In genomic region chr19:45785470-45785869, GRCm38 (mm10) we compare ENCODE assay signal across 28 mouse cellular contexts. TPM values are rescaled to one million over a fixed set of nuclear protein-coding genes. Genes with fewer than 3 reads are reported as not detected.
"Had no signal": no experiment of that assay in that cellular context is flagged by ENCODE, and none has a peak within 500 bp of the region (broad histone marks: within the 10 kb centered on the region; RNA-seq: fewer than 3 reads in every experiment).

No protein-coding gene starts in this region.

- H3K9me3 ChIP-seq: intestine, embryonic 15.5 days; limb, embryonic 12.5 days; limb, embryonic 15.5 days; lung, embryonic 15.5 days; megakaryocyte, embryonic 14.5 days; midbrain, embryonic 10.5 days; midbrain, embryonic 13.5 days; neural tube, embryonic 13.5 days had no signal

- H3K36me3 ChIP-seq: intestine, embryonic 15.5 days; limb, embryonic 15.5 days; lung, embryonic 15.5 days; midbrain, embryonic 13.5 days had no signal

- H3K9ac ChIP-seq: intestine, embryonic 15.5 days; limb, embryonic 12.5 days; limb, embryonic 15.5 days; liver, embryonic 14.5 days; lung, embryonic 15.5 days; midbrain, embryonic 13.5 days; neural tube, embryonic 13.5 days had no signal

- ATAC-seq: intestine, embryonic 15.5 days; midbrain, embryonic 13.5 days; midbrain, embryonic 16.5 days had no signal

- DNase-seq: kidney, adult 11 months; kidney, adult 9 months; kidney, postnatal 10 days; kidney, postnatal 4 days; left cerebral cortex, postnatal 4 days; lung, postnatal 10 days; lung, postnatal 36 days; thymus, adult 2 months; thymus, postnatal 14 days; thymus, postnatal 4 days had no signal

- H3K27ac ChIP-seq: intestine, embryonic 15.5 days; limb, embryonic 12.5 days; limb, embryonic 15.5 days; liver, embryonic 14.5 days; lung, embryonic 15.5 days; midbrain, embryonic 10.5 days; midbrain, embryonic 13.5 days; neural tube, embryonic 13.5 days had no signal

- H3K27me3 ChIP-seq: intestine, embryonic 15.5 days; limb, embryonic 12.5 days; limb, embryonic 15.5 days; lung, embryonic 15.5 days; megakaryocyte, embryonic 14.5 days; midbrain, embryonic 13.5 days; neural tube, embryonic 13.5 days had no signal

- H3K4me2 ChIP-seq: intestine, embryonic 15.5 days; limb, embryonic 12.5 days; limb, embryonic 15.5 days; lung, embryonic 15.5 days; midbrain, embryonic 13.5 days; neural tube, embryonic 13.5 days had no signal

- H3K4me3 ChIP-seq: intestine, embryonic 15.5 days; limb, embryonic 12.5 days; limb, embryonic 15.5 days; lung, embryonic 15.5 days; megakaryocyte, embryonic 14.5 days; midbrain, embryonic 10.5 days; midbrain, embryonic 13.5 days; myocyte; neural tube, embryonic 13.5 days had no signal

RNA-seq across cellular contexts. Expression of gene Kcnip2, which starts 30.4 kb away (rescaled TPM):
- total RNA-seq: monocyte, adult 5-6 weeks had no signal

RNA-seq across cellular contexts. Expression of gene Fgf8, which starts 42.8 kb away (rescaled TPM):
- total RNA-seq: layer of hippocampus, adult 18-20 months; layer of hippocampus, postnatal 14 days; left cerebral cortex, adult 8-10 months; left cerebral cortex, postnatal 14 days; left cerebral cortex, postnatal 4 days; monocyte, adult 5-6 weeks; neutrophil, adult 5-6 weeks had no signal
- polyA plus RNA-seq: intestine, embryonic 15.5 days; lung, embryonic 15.5 days; myocyte; neural tube, embryonic 13.5 days; small intestine, adult 2 months had no signal
